Mouse (Mus musculus): Measurements from ENCODE around the gene Igfbp3.

The Igfbp3 gene

GRCm38 (mm10) chr11:7169645-7170044 is 44.1 kb downstream of the Igfbp3 start:
- no peak for DNase-seq (ENCODE audit: low read depth, low spot score)

GRCm38 (mm10) chr11:7164416-7164815 is 49.3 kb downstream of the Igfbp3 start:
- no peak for DNase-seq (ENCODE audit: low read depth, low spot score)

GRCm38 (mm10) chr11:7161502-7162174 is 52.1 kb downstream of the Igfbp3 start:
- DNase-seq (ENCODE audit: low read depth, low spot score) = peak; percentile 60

GRCm38 (mm10) chr11:7160637-7161101 is 53.1 kb downstream of the Igfbp3 start:
- DNase-seq (ENCODE audit: low read depth, low spot score) = no peak

- DNase-seq (ENCODE audit: low read depth, low spot score) = no peak
Measured at GRCm38 (mm10) chr11:7160146-7160545, 53.6 kb downstream of the Igfbp3 start.

GRCm38 (mm10) chr11:7158196-7158595 is 55.5 kb downstream of the Igfbp3 start:
- no peak for DNase-seq (ENCODE audit: low read depth, low spot score)

GRCm38 (mm10) chr11:7156427-7156826 is 57.3 kb downstream of the Igfbp3 start:
- DNase-seq (ENCODE audit: low read depth, low spot score) = no peak
